Mouse (Mus musculus) spleen, postnatal 14 days (tissue): ENCODE data around the gene Hint2.

Source experiments
- DNase-seq, 2 experiments: peaks; one replicate each; pipeline ENCODE4 v3.0.0; 2021 to 2022; ENCODE audit warnings: low spot score in 2 of 2

Gene Hint2

DNA sequence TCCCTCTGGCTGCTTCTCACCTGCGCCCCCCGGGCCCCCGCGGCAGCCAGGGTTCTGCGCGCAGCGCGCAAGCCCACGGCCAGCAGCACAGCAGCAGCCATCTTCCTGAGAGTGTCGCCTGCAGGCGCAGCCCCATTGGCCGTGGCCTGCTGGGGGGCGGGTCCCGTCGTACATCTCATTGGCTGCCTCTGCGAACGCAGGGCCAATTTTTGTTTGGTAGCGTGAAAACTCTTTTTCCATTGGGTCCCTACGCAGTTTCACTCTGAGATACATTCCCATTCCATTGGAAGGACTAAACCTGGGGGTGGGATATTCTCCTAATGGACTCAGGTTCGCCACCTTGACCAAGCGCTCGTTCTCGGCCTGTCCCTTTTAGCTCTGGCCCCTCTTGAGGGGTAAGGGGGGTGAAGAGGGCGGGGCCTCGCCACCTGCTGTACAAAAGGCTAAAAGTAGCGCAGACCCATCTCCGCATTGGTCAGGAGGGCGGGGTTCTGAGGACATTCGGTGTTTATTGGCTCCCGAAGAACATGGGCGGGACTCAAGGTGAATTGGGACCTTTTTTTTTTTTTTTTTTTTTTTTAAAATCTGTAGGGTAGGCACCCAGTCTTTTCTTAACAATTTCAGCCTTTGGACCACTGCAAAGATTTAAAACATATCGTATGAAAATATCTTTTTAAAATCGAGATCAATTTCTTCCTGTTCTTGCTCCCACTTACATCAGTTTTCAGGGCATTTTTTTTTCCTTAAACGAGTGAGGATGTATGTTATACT, at the start of gene Hint2:
Gene Hint2 (minus strand): TSS at position 128 of the 771 bp plus-strand sequence.
- DNase-seq = peak; percentile 83 to 88

DNA sequence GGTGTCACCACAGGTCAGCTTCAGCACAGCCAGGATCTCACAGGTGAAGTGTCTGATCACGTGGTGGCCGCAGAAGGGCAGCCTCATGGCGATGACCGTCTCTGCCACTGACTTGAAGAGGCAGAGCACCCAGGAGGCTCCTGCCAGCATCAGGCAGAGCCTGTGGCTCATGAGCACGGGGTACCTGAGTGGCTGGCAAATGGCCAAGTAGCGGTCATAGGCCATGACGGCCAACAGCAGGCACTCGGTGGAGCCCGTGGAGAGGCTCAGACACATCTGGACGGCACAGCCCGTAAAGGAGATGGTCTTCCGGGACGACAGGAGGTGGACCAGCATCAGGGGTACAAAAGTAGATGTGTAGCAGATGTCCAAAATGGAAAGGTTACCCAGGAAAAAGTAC, 49.7 kb upstream of the Hint2 start:
- no peak for DNase-seq

DNA sequence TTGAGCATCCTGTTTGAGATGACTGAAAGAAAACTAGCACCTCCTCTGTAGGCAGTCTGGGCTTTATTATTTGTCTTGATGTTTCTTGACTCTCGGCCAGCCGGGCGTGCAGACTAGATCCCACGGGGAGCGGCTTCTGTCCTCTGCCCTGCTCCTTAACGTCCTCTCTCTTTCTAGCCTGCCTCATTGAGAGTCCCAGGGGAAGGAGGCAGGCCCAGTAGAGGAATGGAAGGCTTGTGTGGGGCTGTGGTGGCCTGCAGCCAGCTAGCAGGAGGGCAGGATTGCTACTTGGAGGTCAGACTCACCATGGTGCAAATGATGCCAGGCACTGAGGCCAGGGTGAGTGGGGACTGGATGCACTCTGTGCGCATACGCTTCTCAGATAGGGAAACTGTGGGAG, 47.6 kb upstream of the Hint2 start:
- DNase-seq = no peak

DNA sequence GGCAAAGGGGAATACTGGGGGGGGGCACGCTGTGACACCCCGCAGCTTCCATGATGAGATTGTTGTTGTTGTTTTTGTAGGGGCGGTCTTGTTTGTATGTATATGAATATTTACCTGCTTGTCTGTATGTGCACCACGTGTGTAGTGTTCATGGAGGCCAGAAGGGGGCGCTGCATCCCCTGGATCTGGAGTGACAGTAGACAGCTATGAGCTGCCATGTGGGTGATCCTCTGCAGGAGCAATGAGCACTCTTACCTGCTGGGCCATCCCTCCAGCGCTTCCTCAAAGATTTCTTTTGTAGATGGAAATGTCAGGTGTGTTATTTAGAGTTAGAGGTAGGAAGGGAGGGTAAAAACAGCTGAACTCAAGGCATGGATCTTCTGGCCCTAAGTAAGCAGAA, 47.2 kb upstream of the Hint2 start:
- no peak for DNase-seq

DNA sequence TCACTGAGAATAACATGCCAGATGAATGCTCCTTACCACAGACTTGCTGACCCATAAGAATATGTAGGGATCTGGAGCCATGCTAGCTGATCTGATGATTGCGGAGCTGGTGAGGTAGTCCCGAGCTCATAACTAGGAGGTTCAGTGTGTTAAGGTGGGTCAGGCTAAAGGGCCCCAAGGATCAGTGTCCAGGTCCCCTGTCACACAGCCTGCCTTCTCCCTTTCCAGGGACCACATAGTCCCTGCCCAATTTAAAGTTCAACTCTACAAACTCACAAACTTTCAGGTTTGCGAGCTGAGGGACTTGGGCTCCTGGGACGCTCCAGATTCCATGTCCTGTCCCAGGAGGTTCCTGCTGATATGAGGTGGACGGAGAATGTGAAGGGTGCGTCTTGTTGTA, 44.4 kb upstream of the Hint2 start, which contains the start of gene Olfr70:
Gene Olfr70 (minus strand): TSS at position 101 of the 400 bp plus-strand sequence.
- no peak for DNase-seq

DNA sequence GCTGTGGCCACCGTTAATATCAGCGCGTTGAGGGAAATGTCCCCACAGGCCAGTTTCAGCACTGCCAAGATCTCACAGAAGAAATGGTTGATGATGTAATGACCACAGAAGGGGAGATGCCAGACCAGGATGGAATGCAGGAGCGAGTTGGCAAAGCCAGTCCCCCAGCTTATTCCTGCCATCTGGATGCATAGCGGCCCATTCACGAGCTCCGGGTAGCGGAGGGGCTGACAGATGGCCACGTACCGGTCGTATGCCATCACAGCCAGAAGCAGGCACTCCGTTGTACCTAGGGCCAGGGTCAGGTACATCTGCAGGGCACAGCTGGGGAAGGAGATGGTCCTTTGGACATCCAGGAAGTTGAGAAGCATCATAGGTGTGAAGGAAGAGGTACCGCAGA, 40.3 kb upstream of the Hint2 start:
- DNase-seq = no peak

DNA sequence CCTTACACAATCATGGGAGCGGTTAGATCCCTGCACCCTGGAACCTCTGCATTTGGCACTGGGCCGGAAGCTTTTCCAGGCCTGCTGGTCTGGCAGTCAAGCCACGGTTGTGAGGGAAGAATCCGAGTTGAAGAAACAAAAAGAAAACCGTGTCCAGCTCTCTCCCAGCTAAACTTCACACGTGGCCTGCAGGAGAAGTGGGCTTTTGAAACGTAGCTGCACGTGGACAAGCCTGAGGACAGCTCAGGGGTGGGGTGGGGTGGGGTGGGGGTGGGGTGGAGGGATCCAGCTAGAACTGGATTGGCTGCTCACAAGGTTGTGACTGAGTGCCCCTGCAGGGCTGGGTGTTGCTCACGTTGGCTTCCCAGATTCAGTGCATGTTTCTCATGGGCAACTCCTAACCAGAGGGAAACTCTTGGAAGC, 39.0 kb upstream of the Hint2 start:
- no peak for DNase-seq

DNA sequence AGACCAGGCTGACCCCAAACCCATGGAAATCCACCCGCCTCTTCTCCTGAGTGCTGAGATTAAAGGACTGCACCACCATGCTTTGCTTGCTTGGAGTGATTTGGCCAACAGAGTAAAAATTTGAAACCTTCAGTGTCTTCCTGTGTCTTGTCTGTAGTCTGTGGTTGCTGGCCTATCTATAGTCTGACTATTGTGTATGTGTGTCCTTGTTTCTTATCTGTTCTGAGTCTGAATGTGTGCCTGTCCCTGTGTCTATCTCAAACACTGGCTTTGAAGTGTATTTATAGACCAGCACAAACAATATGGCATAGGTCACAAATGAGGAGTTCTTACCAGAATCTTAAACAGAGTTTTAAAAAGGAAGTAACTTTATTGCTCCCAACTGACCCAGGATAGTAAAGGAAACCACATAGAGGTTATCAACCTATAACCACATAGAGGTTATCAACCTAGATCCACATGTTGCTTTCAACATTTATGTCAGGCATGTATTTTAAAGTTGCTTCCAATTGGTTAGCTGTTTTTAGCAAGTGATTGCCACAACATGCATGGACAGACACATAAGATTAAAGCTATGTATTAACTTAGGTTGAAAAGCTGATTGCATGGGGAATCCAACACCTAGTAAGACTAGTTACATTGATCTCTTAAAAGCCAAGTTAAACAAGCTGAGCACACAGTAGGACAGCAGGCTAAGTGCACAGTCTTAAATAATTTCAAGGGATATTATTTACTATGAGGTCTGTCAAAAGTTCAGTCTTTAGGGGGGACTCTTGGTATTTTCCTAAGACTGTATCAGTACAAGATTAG, 38.4 kb upstream of the Hint2 start:
- DNase-seq = no peak

DNA sequence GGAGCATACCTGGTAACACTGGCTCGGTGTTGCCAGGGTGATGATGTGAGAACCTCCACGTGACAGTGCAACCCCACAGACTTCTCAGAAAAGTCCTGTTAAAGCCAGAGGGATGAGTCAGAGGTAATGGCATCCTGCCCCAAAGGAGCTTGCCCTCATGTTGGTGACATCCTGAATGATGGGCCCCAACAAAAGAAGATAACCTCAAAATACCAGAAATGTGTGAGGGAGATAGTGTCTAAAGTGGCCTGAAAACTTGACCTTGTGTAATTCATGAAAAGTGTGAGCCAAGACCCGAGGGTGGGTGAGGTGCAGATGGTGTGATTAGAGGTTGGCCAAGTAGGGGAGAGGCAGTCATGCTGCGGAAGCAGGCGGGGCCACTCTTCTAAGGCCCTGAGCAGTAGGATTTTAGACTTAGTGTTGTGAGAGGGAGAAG, 37.6 kb upstream of the Hint2 start:
- DNase-seq = no peak

DNA sequence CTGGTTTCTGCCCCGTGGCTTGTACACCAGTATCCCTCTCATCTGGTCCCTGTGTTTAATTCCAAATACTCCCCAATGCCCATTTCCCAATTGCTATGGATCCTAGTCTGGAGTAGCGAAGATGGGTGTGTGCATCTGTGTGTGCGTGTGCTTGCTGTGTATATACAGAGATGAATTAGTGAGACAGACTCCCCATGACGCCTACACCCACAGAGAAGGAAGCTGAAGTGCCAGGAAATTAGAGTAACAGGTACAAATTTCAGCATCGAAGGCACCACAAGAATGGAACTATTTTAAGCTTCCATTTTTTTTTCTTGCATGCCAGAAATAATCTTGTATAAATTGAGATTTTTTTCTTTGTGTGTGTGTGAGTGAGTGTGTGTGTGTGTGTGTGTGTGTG, 34.8 kb upstream of the Hint2 start:
- DNase-seq = no peak

DNA sequence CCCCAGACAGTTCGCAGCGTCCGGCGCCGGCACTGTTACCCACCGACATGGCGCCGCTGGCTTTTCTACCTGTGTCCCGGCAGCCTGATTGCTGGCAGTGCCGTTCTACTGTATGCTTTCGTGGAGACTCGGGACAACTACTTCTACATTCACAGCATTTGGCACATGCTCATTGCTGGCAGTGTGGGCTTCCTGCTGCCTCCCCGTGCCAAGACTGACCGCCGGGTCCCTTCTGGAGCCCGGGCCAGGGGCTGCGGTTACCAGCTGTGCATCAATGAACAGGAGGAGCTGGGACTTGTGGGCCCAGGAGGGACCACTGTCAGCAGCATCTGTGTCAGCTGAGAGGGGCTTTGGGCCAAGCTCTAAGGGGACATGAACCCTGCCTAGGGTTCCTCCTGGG, 33.8 kb upstream of the Hint2 start:
- DNase-seq = no peak

DNA sequence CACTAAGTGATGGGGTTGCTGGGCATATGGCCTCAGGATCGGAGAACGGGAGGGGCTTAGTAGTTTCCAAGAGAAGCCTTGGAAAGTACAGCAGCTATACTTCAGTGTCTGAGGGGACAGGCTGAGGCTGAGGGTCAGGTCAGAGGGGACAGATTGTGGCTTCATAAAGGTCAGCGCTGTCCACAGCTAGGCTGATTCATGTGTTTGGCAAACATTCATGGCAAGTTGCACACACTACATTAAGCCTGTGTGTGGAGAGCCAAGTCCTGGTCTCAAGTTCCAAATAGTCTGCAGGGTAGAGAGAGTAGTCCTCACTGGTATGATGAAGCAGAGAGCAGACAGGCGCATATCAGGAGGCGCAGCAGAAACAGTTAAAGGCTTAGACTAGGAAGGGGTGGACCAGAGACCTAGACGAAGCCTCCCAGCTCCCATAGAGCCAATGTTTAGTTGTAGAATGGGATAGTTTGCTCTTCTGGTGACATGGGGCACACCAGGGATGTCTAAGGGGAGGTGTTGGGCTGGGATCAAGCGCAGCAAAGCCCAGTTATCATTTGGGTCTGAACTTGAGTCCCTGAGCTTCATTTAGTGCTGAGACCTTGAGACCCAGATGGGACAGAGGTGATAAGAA, 23.3 kb upstream of the Hint2 start:
- no peak for DNase-seq

DNA sequence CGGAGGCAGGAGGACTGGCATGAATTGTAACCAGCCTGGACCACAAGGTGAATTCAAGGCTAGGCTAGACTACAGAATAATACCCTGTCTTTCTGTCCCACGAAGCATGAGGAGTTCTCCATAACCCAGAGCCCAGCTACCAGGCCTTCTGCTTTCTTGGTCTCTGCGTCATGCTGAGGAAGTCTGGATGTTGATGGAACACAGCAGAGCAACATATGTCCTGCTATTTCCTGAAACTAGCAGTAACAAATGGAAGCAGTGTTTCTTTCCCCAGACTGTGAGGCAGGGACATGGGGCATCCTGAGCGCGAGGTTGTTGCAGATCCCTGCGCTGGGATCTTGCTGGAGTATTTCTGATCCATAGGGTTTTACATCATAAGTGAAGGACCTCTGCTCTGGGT, 22.3 kb upstream of the Hint2 start:
- no peak for DNase-seq

DNA sequence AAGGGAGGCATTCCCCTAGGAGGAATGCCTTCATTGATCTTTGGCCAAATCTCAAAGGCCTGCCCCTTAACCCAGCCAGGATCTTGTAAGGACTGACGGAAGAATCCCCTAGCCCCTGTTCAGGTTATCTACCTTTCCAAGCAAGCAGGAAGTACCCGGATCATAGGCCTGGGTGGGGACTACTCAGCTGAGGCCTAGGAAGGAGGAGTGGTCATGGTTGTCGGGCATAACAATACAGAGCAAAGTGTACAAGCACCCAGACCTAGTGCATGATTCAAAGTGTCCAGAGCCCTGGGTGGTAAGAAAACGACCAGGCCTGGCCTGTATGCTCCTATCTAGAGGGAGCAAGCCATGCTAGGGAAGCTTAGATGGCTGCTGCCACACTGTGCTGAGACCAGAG, 19.3 kb upstream of the Hint2 start:
- DNase-seq = no peak

DNA sequence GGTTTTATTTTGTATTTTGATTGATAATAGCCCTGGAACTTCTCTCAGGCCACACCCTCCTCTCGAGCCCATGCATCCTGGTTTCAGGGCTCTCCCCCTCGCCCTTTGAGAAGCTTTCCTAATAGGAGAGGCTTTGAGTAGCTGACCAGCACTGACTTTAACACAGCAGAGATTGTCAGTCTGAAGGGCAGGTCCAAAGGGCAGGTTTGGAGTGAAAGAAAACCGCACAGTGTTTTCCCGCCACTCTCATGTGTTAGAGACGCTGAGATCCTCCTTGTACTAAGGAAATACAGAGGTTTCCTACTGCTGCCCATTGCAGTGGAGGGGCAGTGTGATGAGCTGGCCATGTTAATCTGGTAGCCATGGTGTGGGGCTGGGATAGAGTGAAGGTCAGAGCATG, 18.7 kb upstream of the Hint2 start:
- no peak for DNase-seq

DNA sequence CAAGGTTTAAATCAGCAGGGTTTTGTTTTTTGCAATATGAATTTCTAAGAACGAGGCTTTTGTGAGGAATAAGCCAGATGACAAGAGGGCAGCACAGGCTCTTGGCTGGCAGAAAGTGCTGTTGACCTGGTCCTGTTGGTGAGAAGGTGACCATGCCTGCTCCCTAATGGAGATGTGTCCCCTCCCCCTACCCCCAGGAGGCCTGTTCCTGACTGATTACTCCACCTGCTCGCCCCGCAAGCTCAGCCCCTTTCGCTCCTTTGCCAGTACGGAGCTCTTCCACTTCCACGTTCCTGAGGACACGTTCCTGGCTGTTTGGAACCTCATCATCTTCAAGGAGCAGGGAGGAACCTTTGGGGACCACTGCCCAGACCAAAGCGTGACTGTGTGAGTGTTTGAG, 17.4 kb upstream of the Hint2 start:
- DNase-seq = no peak

DNA sequence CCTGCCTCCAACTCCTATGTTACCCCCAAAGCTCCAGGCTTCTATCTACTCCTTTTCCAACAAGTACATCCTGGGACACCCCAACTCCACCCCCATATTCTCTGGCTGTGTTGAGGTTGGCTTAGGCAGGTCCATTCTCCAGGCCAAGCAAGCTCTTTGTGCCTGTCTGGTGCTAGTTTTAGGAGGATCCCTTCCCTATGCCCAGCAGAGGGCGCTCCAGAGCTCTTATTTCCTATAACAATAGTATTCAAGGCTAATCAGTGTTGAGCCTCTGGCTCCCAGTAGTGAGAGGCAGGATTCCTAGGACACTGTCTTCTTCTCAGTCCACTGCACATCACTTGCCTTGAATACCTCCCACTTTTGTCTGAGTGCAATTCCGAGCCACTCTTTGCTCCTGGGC, 15.8 kb upstream of the Hint2 start:
- DNase-seq = peak; percentile 62 to 81

DNA sequence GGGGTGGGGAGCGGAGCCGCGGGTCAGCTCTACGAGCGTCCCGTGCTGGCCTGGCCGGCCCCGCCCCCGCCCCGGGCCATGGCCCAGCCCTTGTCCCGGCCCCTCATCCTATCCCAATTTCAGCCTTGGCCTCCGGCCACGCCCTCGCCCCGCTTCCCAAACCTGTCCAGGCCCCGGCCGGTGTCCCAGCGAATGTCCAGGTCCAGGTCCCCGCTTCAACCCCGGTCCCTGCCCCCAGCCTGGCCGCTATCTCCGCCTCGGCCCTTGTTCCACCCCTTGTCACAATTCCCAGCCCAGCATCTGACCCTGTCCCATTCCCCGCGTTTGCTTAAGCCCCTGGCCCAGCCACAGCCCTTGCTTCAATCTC, 13.1 kb upstream of the Hint2 start:
- DNase-seq = peak in 1 of 2 experiments; percentile 28

DNA sequence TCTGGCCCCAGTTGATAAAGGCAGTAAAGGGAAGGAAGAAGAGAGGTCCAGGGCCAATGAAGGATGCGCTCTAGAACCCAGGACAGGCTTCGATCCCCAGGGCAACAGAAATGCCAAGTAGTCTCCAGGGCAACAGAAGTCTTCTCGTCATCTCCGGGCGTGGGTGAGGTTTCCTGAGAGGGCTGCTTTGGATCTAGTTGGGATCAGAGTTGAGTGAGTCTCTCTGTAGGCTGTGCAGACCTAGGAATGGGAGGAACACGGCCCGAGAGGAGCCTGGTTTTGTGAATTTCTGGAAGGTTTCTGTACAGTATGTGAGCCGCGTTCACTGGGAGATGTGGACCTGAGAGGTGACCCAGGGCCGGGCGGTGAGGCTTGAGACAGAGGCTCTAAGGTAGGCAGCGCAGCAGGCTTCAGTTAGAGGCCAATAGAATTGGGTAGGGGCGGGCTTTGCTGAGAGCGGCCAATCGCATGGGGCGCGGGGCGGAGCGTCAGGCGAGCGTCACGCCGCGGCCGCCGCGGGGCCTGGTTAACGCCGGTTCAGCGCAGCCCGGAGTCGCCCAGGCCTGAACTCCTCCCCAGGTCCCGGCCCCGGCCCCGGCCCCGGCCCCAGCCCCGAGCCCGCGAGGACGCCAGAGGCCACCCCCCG, 12.6 kb upstream of the Hint2 start, which contains the start of the genes Tmem8b and Fam221b:
Gene Tmem8b (plus strand): TSS at position 190 of the 646 bp plus-strand sequence.
Gene Fam221b (minus strand): TSS at position 364 of the 646 bp plus-strand sequence.
- peak; percentile 81 to 86 for DNase-seq

DNA sequence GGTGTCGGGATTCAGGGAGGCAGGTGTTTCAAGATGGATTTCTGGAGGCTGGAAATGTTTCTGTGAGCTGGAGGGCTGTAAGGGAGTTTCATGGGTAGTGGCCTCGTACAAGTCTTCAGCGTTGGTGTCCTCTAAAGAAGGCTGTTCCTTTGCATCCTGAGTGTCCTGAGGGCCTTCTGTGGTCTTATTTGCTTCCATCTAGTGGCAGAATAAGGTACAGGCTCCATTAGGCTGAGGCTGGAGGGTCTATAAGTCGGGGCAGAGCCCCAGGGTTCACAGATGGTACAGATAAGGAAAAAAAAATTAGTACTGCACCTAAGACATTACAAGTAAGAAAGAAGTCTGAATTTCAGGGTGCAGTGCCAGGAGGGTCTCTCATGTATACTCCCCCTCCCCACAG, 10.1 kb upstream of the Hint2 start:
- no peak for DNase-seq

DNA sequence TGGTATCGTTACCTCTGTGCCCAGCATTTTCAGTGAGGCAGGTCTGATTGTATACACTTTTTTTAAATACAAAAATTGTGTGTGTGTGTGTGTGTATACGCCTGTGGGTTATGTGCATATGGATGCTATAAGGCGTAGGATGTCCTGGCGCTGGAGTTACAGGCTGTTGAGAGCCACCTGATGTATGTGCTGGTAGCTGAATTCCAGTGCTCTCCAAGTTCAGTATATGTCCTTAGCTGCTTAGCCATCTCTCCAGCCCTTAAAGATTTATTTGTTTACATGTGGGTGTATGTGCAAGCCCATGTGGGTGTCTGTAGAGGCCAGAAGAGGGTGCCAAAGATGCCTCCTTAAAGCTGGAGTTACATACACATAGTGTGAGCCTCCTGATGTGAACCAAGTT, 880 bp upstream of the Hint2 start:
- no peak for DNase-seq
